Mouse (Mus musculus): ENCODE results near the gene Psmb6. TPM values are rescaled to one million over a fixed set of nuclear protein-coding genes. Genes with fewer than 3 reads are reported as not detected.
"Not testable (repeated sequence)": the region's sequence is repeated elsewhere in the genome, so short reads cannot be mapped to it uniquely, and the experiment has no call there.

Psmb6 gene
- polyA plus RNA-seq, 1 experiment from 2014 or later = 828 TPM

- Histone ChIP-seq H3K9me3 (no peaks in the 10 kb centered on the region), H3K27ac (no peak overlapping the region), H3K36me3 (no peaks in the 10 kb centered on the region), H3K4me2 (replicated peaks) (peak overlapping the region; percentile 52), H3K27me3 (no peaks in the 10 kb centered on the region), H3K4me1 (peaks cover 10% of the 10 kb centered on the region; the same call in 1 of the 2 replicates), H3K9ac (peak overlapping the region; percentile 8; the same call in 1 of the 2 replicates), H3K4me3 (peak overlapping the region; percentile 18; the same call in 1 of the 2 replicates)
- ATAC-seq (ENCODE audit: low FRiP score, low read depth) = no peak
- 6% methylated on average over 19 of the region's 19 CpGs for WGBS
Measured at GRCm38 (mm10) chr11:70509753-70510564, 15.2 kb upstream of the Psmb6 start.

GRCm38 (mm10) chr11:70511242-70511641 lies 13.9 kb upstream of the Psmb6 start:
- Histone ChIP-seq H3K27ac (no peak overlapping the region), H3K4me1 (peaks cover 10% of the 10 kb centered on the region; the same call in 1 of the 2 replicates), H3K4me2 (replicated peaks) (no peak overlapping the region), H3K9me3 (no peaks in the 10 kb centered on the region), H3K27me3 (no peaks in the 10 kb centered on the region), H3K36me3 (no peaks in the 10 kb centered on the region), H3K9ac (no peak overlapping the region), H3K4me3 (no peak overlapping the region)
- WGBS = 67% methylated on average over 2 of the region's 2 CpGs
- ATAC-seq (ENCODE audit: low FRiP score, low read depth) = no peak

GRCm38 (mm10) chr11:70511825-70512224 lies 13.3 kb upstream of the Psmb6 start:
- Histone ChIP-seq H3K4me2 (replicated peaks) (no peak overlapping the region), H3K9me3 (no peaks in the 10 kb centered on the region), H3K4me1 (peaks cover 10% of the 10 kb centered on the region; the same call in 1 of the 2 replicates), H3K9ac (no peak overlapping the region), H3K36me3 (no peaks in the 10 kb centered on the region), H3K27ac (no peak overlapping the region), H3K4me3 (no peak overlapping the region), H3K27me3 (no peaks in the 10 kb centered on the region)
- WGBS = 89% methylated on average over 7 of the region's 7 CpGs
- ATAC-seq (ENCODE audit: low FRiP score, low read depth) = no peak

GRCm38 (mm10) chr11:70512709-70513342 lies 12.3 kb upstream of the Psmb6 start:
- 75% methylated on average over 7 of the region's 7 CpGs for WGBS
- Histone ChIP-seq H3K9ac (no peak overlapping the region), H3K4me3 (no peak overlapping the region), H3K27ac (no peak overlapping the region), H3K4me2 (replicated peaks) (no peak overlapping the region), H3K9me3 (no peaks in the 10 kb centered on the region), H3K36me3 (no peaks in the 10 kb centered on the region), H3K27me3 (no peaks in the 10 kb centered on the region), H3K4me1 (peaks cover 10% of the 10 kb centered on the region; the same call in 1 of the 2 replicates)
- no peak for ATAC-seq (ENCODE audit: low FRiP score, low read depth)

- Histone ChIP-seq H3K9me3 (no peaks in the 10 kb centered on the region), H3K9ac (no peak overlapping the region; the same call in none of the 2 replicates), H3K4me3 (no peak overlapping the region), H3K4me2 (replicated peaks) (no peak overlapping the region), H3K27ac (no peak overlapping the region), H3K27me3 (no peaks in the 10 kb centered on the region), H3K4me1 (peaks cover 10% of the 10 kb centered on the region; the same call in 1 of the 2 replicates), H3K36me3 (no peaks in the 10 kb centered on the region)
- no peak for ATAC-seq (ENCODE audit: low FRiP score, low read depth)
- WGBS = 66% methylated on average over 11 of the region's 11 CpGs
Measured at GRCm38 (mm10) chr11:70513520-70513919, 11.6 kb upstream of the Psmb6 start.

- Histone ChIP-seq H3K36me3 (no peaks in the 10 kb centered on the region), H3K4me3 (no peak within 1 kb of the TSS), H3K9ac (peak within 1 kb of the TSS; percentile 14), H3K27ac (no peak within 1 kb of the TSS), H3K4me2 (replicated peaks) (no peak within 1 kb of the TSS), H3K9me3 (no peaks in the 10 kb centered on the region), H3K4me1 (peaks cover 10% of the 10 kb centered on the region; the same call in 1 of the 2 replicates), H3K27me3 (no peaks in the 10 kb centered on the region)
- 84% methylated on average over 7 of the region's 7 CpGs for WGBS
- ATAC-seq (ENCODE audit: low FRiP score, low read depth) = no peak
Measured at GRCm38 (mm10) chr11:70514288-70514687, 10.9 kb upstream of the Psmb6 start, which contains the start of gene Vmo1. Gene Vmo1, minus strand, starts transcription at chr11:70514616.

GRCm38 (mm10) chr11:70516352-70516751 lies 8.8 kb upstream of the Psmb6 start:
- Histone ChIP-seq H3K9me3 (no peaks in the 10 kb centered on the region), H3K4me1 (peaks cover 11% of the 10 kb centered on the region; the same call in 1 of the 2 replicates), H3K4me2 (replicated peaks) (no peak overlapping the region), H3K4me3 (no peak overlapping the region), H3K27ac (no peak overlapping the region), H3K27me3 (peaks cover 15% of the 10 kb centered on the region; the same call in 1 of the 2 replicates), H3K36me3 (no peaks in the 10 kb centered on the region), H3K9ac (no peak overlapping the region)
- no peak for ATAC-seq (ENCODE audit: low FRiP score, low read depth)
- 21% methylated on average over 2 of the region's 2 CpGs for WGBS

- ATAC-seq (ENCODE audit: low FRiP score, low read depth) = no peak
Measured at GRCm38 (mm10) chr11:70518436-70518835, 6.7 kb upstream of the Psmb6 start.

GRCm38 (mm10) chr11:70518923-70519322 lies 6.2 kb upstream of the Psmb6 start, which contains the start of gene Gltpd2:
Gene Gltpd2, plus strand, starts transcription at chr11:70519196.
- H3K27ac ChIP-seq = 0 out of 2 replicates have a peak within 1 kb of the TSS, but pooled peaks have one; percentile 40

More at GRCm38 (mm10) chr11:70518436-70518835, 6.7 kb upstream of the Psmb6 start:
- Histone ChIP-seq H3K4me3 (no peak overlapping the region), H3K27me3 (peaks cover 15% of the 10 kb centered on the region; the same call in 1 of the 2 replicates), H3K9ac (no peak overlapping the region), H3K4me1 (peaks cover 11% of the 10 kb centered on the region; the same call in 1 of the 2 replicates), H3K4me2 (replicated peaks) (no peak overlapping the region), H3K9me3 (no peaks in the 10 kb centered on the region), H3K36me3 (no peaks in the 10 kb centered on the region), H3K27ac (no peak overlapping the region)
- WGBS = 23% methylated on average over 1 of the region's 1 CpGs

GRCm38 (mm10) chr11:70520178-70520769 lies 4.9 kb upstream of the Psmb6 start:
- peak overlapping the region; percentile 40; the same call in 1 of the 2 replicates for H3K27ac ChIP-seq
- H3K4me2 ChIP-seq (replicated peaks) = peak overlapping the region; percentile 63
- H3K27me3 ChIP-seq = peaks cover 15% of the 10 kb centered on the region; the same call in 1 of the 2 replicates
- H3K9ac ChIP-seq = peak overlapping the region; percentile 70
- no peak; the same call in 1 of the 2 replicates for ATAC-seq (ENCODE audit: low FRiP score, low read depth)
- peak overlapping the region; percentile 37 for H3K4me3 ChIP-seq
- H3K36me3 ChIP-seq = no peaks in the 10 kb centered on the region
- WGBS = 13% methylated on average over 41 of the region's 41 CpGs
- no peaks in the 10 kb centered on the region for H3K9me3 ChIP-seq
- peaks cover 11% of the 10 kb centered on the region; the same call in 1 of the 2 replicates for H3K4me1 ChIP-seq

More at GRCm38 (mm10) chr11:70518923-70519322, 6.2 kb upstream of the Psmb6 start, which contains the start of gene Gltpd2:
- Histone ChIP-seq H3K4me2 (replicated peaks) (peak within 1 kb of the TSS; percentile 63), H3K9ac (peak within 1 kb of the TSS; percentile 70), H3K4me1 (peaks cover 11% of the 10 kb centered on the region; the same call in 1 of the 2 replicates), H3K27me3 (peaks cover 15% of the 10 kb centered on the region; the same call in 1 of the 2 replicates), H3K9me3 (no peaks in the 10 kb centered on the region), H3K36me3 (no peaks in the 10 kb centered on the region), H3K4me3 (peak within 1 kb of the TSS; percentile 37)
- 81% methylated on average over 10 of the region's 10 CpGs for WGBS
- ATAC-seq (ENCODE audit: low FRiP score, low read depth) = no peak

GRCm38 (mm10) chr11:70523306-70523989 lies 1.7 kb upstream of the Psmb6 start:
- not testable (repeated sequence) for H3K4me3 ChIP-seq; H3K4me2 ChIP-seq (replicated peaks); H3K9me3 ChIP-seq; ATAC-seq (ENCODE audit: low FRiP score, low read depth); H3K9ac ChIP-seq; H3K27ac ChIP-seq
- H3K4me1 ChIP-seq = peaks cover 20% of the 10 kb centered on the region
- 88% methylated on average over 8 of the region's 8 CpGs for WGBS
- peaks cover 24% of the 10 kb centered on the region for H3K36me3 ChIP-seq
- H3K27me3 ChIP-seq = peaks cover 15% of the 10 kb centered on the region; the same call in 1 of the 2 replicates
